Mouse (Mus musculus) heart, postnatal 0 days (tissue): ENCODE results near the gene Emilin3. TPM values are rescaled to one million over a fixed set of nuclear protein-coding genes. Genes with fewer than 3 reads are reported as not detected.

Experiments used
- ATAC-seq: fragments of 200-750 bp; cut with Nextera tagmentation; 2 replicates; pipeline ENCODE4 v1.8.0; 2017; ENCODE audit warnings: low read depth, moderate number of reproducible peaks, moderate library complexity; ENCODE audit not compliant: insufficient read depth
- DNase-seq: peaks from one replicate; pipeline ENCODE4 v3.0.0-alpha.2; 2016; ENCODE audit warnings: low spot score
- H3K27ac ChIP-seq: fragments of 300-500 bp; sonication (generic); 2 replicates; pipeline ENCODE4 v1.5.1; 2014; ENCODE audit warnings: low read depth, mild to moderate bottlenecking
- H3K27me3 ChIP-seq: fragments of 300-500 bp; sonication (generic); 2 replicates; pipeline ENCODE4 v1.6.1; 2014; ENCODE audit warnings: low read length, mixed read lengths; ENCODE audit not compliant: control insufficient read depth, insufficient read depth
- H3K36me3 ChIP-seq: fragments of 300-500 bp; sonication (generic); replicated peaks from 2 replicates; pipeline ENCODE4 v1.6.1; 2014; ENCODE audit warnings: low read length, mixed read lengths; ENCODE audit not compliant: control insufficient read depth, insufficient read depth
- H3K4me1 ChIP-seq: fragments of 300-500 bp; sonication (generic); 2 replicates; pipeline ENCODE4 v1.6.1; 2014; ENCODE audit warnings: antibody characterized with exemption; ENCODE audit not compliant: control insufficient read depth, insufficient read depth
- H3K4me2 ChIP-seq: fragments of 300-500 bp; sonication (generic); 2 replicates; pipeline ENCODE4 v1.6.1; 2014; ENCODE audit warnings: low read depth, mild to moderate bottlenecking, low read length, moderate library complexity
- H3K4me3 ChIP-seq: fragments of 300-500 bp; sonication (generic); 2 replicates; pipeline ENCODE4 v1.5.1; 2014; ENCODE audit warnings: low read depth, low read length
- H3K9ac ChIP-seq: fragments of 300-500 bp; sonication (generic); replicated peaks from 2 replicates; pipeline ENCODE4 v1.6.1; 2014; ENCODE audit warnings: low read depth, low read length, mixed read lengths
- H3K9me3 ChIP-seq: fragments of 300-500 bp; sonication (generic); replicated peaks from 2 replicates; pipeline ENCODE4 v1.6.1; 2016; ENCODE audit warnings: low read length; ENCODE audit not compliant: control insufficient read depth
- CTCF ChIP-seq: IDR thresholded peaks from 2 replicates; pipeline ENCODE4 v1.5.1; 2016; ENCODE audit warnings: antibody characterized with exemption, control low read depth, low read depth
- EP300 ChIP-seq: IDR thresholded peaks from 2 replicates; pipeline ENCODE4 v1.6.1; 2016; ENCODE audit warnings: antibody characterized with exemption, low read depth
- WGBS: fragments of 180-500 bp; shearing (Covaris S2); extraction: QIAGEN DNeasy Blood & Tissue Kit; methylation state at CpG from one replicate; pipeline ENCODE4 v1.1.7; 2014; 5-methylcytosine and 5-hydroxymethylcytosine counted together
- polyA plus RNA-seq: library from polyadenylated mRNA; unstranded; fragments of >200 nt; fragmentation: Nextera tagmentation; extraction: Ambion mirVana; gene quantifications from 2 replicates; pipeline ENCODE4 v1.2.1, GENCODE M21; 2015
- total RNA-seq: library from RNA; depleted of rRNA; stranded (reverse); fragments of >200 nt; gene quantifications from 2 replicates; pipeline ENCODE4 v1.2.3, GENCODE M21; 2014; ENCODE audit warnings: low replicate concordance

Emilin3 gene
- total and polyA plus RNA-seq, 2 experiments from 2014 or later = 0.10 to 0.84 TPM

- H3K4me3 ChIP-seq = no peak overlapping the region
- no peaks in the 10 kb centered on the region for H3K9me3 ChIP-seq
- peaks cover 8% of the 10 kb centered on the region for H3K36me3 ChIP-seq
- peaks cover 3% of the 10 kb centered on the region; the same call in 1 of the 2 replicates for H3K4me1 ChIP-seq
- peak; percentile 39 for DNase-seq
- ATAC-seq = peak; percentile 31
- H3K4me2 ChIP-seq = no peak overlapping the region
- TF ChIP-seq CTCF (no peak; the same call in 1 of the 2 replicates), EP300 (no peak)
- no peaks in the 10 kb centered on the region for H3K27me3 ChIP-seq
- H3K9ac ChIP-seq = no peak overlapping the region
- no peak overlapping the region for H3K27ac ChIP-seq
- WGBS = 13% methylated on average over 17 of the region's 17 CpGs
Observed at GRCm38 (mm10) chr2:160940930-160941709, 29.0 kb upstream of the Emilin3 start.

- 82% methylated on average over 4 of the region's 4 CpGs for WGBS
- 0 out of 2 replicates have a peak, but pooled peaks cover 3% of the 10 kb centered on the region for H3K9me3 ChIP-seq
- TF ChIP-seq EP300 (no peak), CTCF (no peak)
- no peak overlapping the region for H3K4me3 ChIP-seq
- no peaks in the 10 kb centered on the region for H3K4me1 ChIP-seq
- no peak overlapping the region for H3K27ac ChIP-seq
- H3K36me3 ChIP-seq = no peaks in the 10 kb centered on the region
- ATAC-seq = no peak
- no peaks in the 10 kb centered on the region for H3K27me3 ChIP-seq
- H3K9ac ChIP-seq = no peak overlapping the region
- no peak for DNase-seq
- no peak overlapping the region for H3K4me2 ChIP-seq
Observed at GRCm38 (mm10) chr2:160934451-160934850, 22.3 kb upstream of the Emilin3 start.

GRCm38 (mm10) chr2:160933890-160934289 lies 21.8 kb upstream of the Emilin3 start:
- DNase-seq (no peak), ATAC-seq (no peak)
- Histone ChIP-seq H3K9ac (no peak overlapping the region), H3K4me1 (no peaks in the 10 kb centered on the region), H3K9me3 (0 out of 2 replicates have a peak, but pooled peaks cover 3% of the 10 kb centered on the region), H3K27ac (no peak overlapping the region), H3K4me2 (no peak overlapping the region), H3K4me3 (no peak overlapping the region), H3K27me3 (no peaks in the 10 kb centered on the region), H3K36me3 (no peaks in the 10 kb centered on the region)
- TF ChIP-seq CTCF = peak; percentile 16; the same call in 1 of the 2 replicates
- no peak for TF ChIP-seq EP300
- WGBS = 62% methylated on average over 5 of the region's 5 CpGs

GRCm38 (mm10) chr2:160932981-160933380 lies 20.9 kb upstream of the Emilin3 start:
- no peak overlapping the region for H3K4me3 ChIP-seq
- DNase-seq = no peak

GRCm38 (mm10) chr2:160932325-160932724 lies 20.2 kb upstream of the Emilin3 start:
- no peak for DNase-seq
- WGBS = 58% methylated on average over 8 of the region's 8 CpGs

More at GRCm38 (mm10) chr2:160932981-160933380, 20.9 kb upstream of the Emilin3 start:
- Histone ChIP-seq H3K27ac (no peak overlapping the region), H3K4me1 (no peaks in the 10 kb centered on the region), H3K9ac (no peak overlapping the region), H3K4me2 (no peak overlapping the region), H3K9me3 (0 out of 2 replicates have a peak, but pooled peaks cover 3% of the 10 kb centered on the region), H3K36me3 (no peaks in the 10 kb centered on the region), H3K27me3 (no peaks in the 10 kb centered on the region)
- TF ChIP-seq EP300 = no peak
- TF ChIP-seq CTCF = no peak
- 71% methylated on average over 3 of the region's 3 CpGs for WGBS
- no peak for ATAC-seq

More at GRCm38 (mm10) chr2:160932325-160932724, 20.2 kb upstream of the Emilin3 start:
- ATAC-seq = no peak
- no peak overlapping the region for H3K27ac ChIP-seq
- no peak for TF ChIP-seq EP300
- no peak for TF ChIP-seq CTCF
- H3K4me3 ChIP-seq = no peak overlapping the region
- no peaks in the 10 kb centered on the region for H3K36me3 ChIP-seq
- H3K9me3 ChIP-seq = 0 out of 2 replicates have a peak, but pooled peaks cover 3% of the 10 kb centered on the region
- no peaks in the 10 kb centered on the region for H3K4me1 ChIP-seq
- no peak overlapping the region for H3K9ac ChIP-seq
- no peak overlapping the region for H3K4me2 ChIP-seq
- H3K27me3 ChIP-seq = no peaks in the 10 kb centered on the region
